Mouse (Mus musculus) CH12.LX (cell line): ENCODE data around the gene Ppp1r8.

Experiments used
- CTCF ChIP-seq, 2 experiments: IDR thresholded peaks in 1 of 2; conservative IDR thresholded peaks in 1 of 2; 2 replicates each; pipeline ENCODE4 v1.5.1; 2011 to 2012; ENCODE audit warnings: low read depth in 2 of 2, low read length in 2 of 2, improper control_type of control experiment in 1 of 2, inconsistent platforms in 1 of 2, mild to moderate bottlenecking in 1 of 2, moderate library complexity in 1 of 2
- POLR2A ChIP-seq: IDR thresholded peaks from 2 replicates; pipeline ENCODE4 v1.6.1; 2011; ENCODE audit warnings: low read depth, mild to moderate bottlenecking, improper control_type of control experiment, low read length
- POLR2AphosphoS2 ChIP-seq: IDR thresholded peaks from 2 replicates; pipeline ENCODE4 v1.6.1; 2011; ENCODE audit warnings: low read depth, low read length, improper control_type of control experiment
- ZC3H11A ChIP-seq: IDR thresholded peaks from 2 replicates; pipeline ENCODE4 v1.6.1; 2012; ENCODE audit warnings: low read depth, mild to moderate bottlenecking, inconsistent platforms, low read length, improper control_type of control experiment

DNA sequence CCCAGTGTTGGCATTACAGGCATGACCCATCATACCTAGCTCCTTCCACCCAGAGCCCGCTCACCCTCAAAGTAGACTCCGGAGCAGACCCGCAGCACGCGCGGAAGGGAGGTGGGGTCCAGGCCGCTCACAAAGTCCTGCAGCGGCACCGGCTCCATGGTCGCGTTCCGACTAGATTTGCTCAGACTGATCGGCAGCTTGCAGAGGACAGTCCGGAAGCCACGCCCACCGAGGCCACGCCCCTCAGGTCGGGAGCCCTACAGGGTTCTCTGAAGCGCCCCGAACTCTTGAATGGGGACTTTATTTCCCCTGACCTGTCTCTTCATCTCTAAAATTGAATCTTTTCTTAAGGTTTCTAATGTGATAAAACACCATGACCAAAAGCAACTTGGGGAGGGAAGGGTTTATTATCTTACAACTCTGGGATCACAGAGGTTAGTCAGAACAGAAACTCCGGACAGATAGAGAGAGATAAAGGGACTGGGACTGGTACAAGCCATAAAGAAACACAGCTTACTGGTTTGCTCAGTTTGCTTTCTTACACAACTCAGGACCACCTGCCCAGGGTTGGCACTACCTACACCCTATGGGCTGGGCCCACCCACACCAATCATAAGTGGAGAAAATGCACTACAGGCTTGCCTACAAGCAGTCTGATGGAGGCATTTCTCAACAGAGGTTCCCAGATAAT lies 46.6 kb downstream of the Ppp1r8 start, which contains the start of gene Themis2:
- peak; percentile 91 for TF ChIP-seq POLR2A
- TF ChIP-seq CTCF (conservative IDR thresholded peaks at IDR 0.05 in 1 of 2, IDR thresholded peaks at IDR 0.05 in 1 of 2; ENCODE audit: low read depth in 2 of 2, low read length in 2 of 2) = no peak
- no peak for TF ChIP-seq ZC3H11A
- TF ChIP-seq POLR2AphosphoS2 = no peak; the same call in 1 of the 2 replicates
